Mouse (Mus musculus): Measurements from ENCODE around the gene Casr.
A peak's percentile ranks its signal among the peaks of the same experiment; 100 is the strongest.

The Casr gene

GRCm38 (mm10) chr16:36523095-36523494, 38.8 kb downstream of the Casr start:
- no peak for DNase-seq (ENCODE audit: low spot score in 2 of 2)

- DNase-seq (ENCODE audit: low spot score in 2 of 2), result no peak
Observed at GRCm38 (mm10) chr16:36516355-36516754, 45.6 kb downstream of the Casr start.

GRCm38 (mm10) chr16:36507300-36507699, 54.6 kb downstream of the Casr start:
- no peak for DNase-seq (ENCODE audit: low spot score in 2 of 2)

GRCm38 (mm10) chr16:36506827-36507226, 55.1 kb downstream of the Casr start:
- DNase-seq (ENCODE audit: low spot score in 2 of 2), result no peak

GRCm38 (mm10) chr16:36505913-36506312, 56.0 kb downstream of the Casr start:
- no peak for DNase-seq (ENCODE audit: low spot score in 2 of 2)

- no peak for DNase-seq (ENCODE audit: low spot score in 2 of 2)
Observed at GRCm38 (mm10) chr16:36505134-36505533, 56.8 kb downstream of the Casr start.

- DNase-seq (ENCODE audit: low spot score in 2 of 2), result no peak
Observed at GRCm38 (mm10) chr16:36502286-36502685, 59.7 kb downstream of the Casr start.

- no peak for DNase-seq (ENCODE audit: low spot score in 2 of 2)
Observed at GRCm38 (mm10) chr16:36492420-36492819, 69.5 kb downstream of the Casr start.

- DNase-seq (ENCODE audit: low spot score in 2 of 2), result peak in 1 of 2 experiments; percentile 5
Observed at GRCm38 (mm10) chr16:36476866-36477265, 85.1 kb downstream of the Casr start.

GRCm38 (mm10) chr16:36475530-36475929, 86.4 kb downstream of the Casr start:
- no peak for DNase-seq (ENCODE audit: low spot score in 2 of 2)

GRCm38 (mm10) chr16:36474849-36475248, 87.1 kb downstream of the Casr start:
- DNase-seq (ENCODE audit: low spot score in 2 of 2), result no peak

GRCm38 (mm10) chr16:36473217-36474216, 88.4 kb downstream of the Casr start:
- DNase-seq (ENCODE audit: low spot score in 2 of 2), result peak in 1 of 2 experiments; percentile 31

GRCm38 (mm10) chr16:36471066-36471633, 90.8 kb downstream of the Casr start:
- DNase-seq (ENCODE audit: low spot score in 2 of 2), result no peak

GRCm38 (mm10) chr16:36469955-36470478, 91.9 kb downstream of the Casr start:
- peak in 1 of 2 experiments; percentile 7 for DNase-seq (ENCODE audit: low spot score in 2 of 2)

- no peak for DNase-seq (ENCODE audit: low spot score in 2 of 2)
Observed at GRCm38 (mm10) chr16:36469367-36469766, 92.6 kb downstream of the Casr start.

GRCm38 (mm10) chr16:36468862-36469261, 93.1 kb downstream of the Casr start:
- DNase-seq (ENCODE audit: low spot score in 2 of 2), result no peak

- no peak for DNase-seq (ENCODE audit: low spot score in 2 of 2)
Observed at GRCm38 (mm10) chr16:36467936-36468335, 94.0 kb downstream of the Casr start.

- DNase-seq (ENCODE audit: low spot score in 2 of 2), result no peak
Observed at GRCm38 (mm10) chr16:36465436-36465835, 96.5 kb downstream of the Casr start.

- DNase-seq (ENCODE audit: low spot score in 2 of 2), result no peak
Observed at GRCm38 (mm10) chr16:36464076-36464475, 97.9 kb downstream of the Casr start.

GRCm38 (mm10) chr16:36460426-36460825, 101.5 kb downstream of the Casr start:
- no peak for DNase-seq (ENCODE audit: low spot score in 2 of 2)

GRCm38 (mm10) chr16:36455342-36455802, 106.6 kb downstream of the Casr start, which contains the start of gene Stfa3:
Stfa3 (minus strand) TSS chr16:36455392.
- DNase-seq (ENCODE audit: low spot score in 2 of 2), result no peak

All from spleen, postnatal 14 days (tissue).